Mouse (Mus musculus) ES-E14 (cell line): ENCODE data around the gene Tubg1.

Source experiments
- CHD2 ChIP-seq: IDR thresholded peaks from 2 replicates; pipeline ENCODE4 v1.6.1; 2014; ENCODE audit warnings: mild to moderate bottlenecking, low read depth, low read length, inconsistent platforms
- HCFC1 ChIP-seq: IDR thresholded peaks from 2 replicates; pipeline ENCODE4 v1.6.1; 2012; ENCODE audit warnings: low read length, inconsistent platforms, borderline replicate concordance; ENCODE audit not compliant: insufficient read depth
- MAFK ChIP-seq: IDR thresholded peaks from 2 replicates; pipeline ENCODE4 v1.6.1; 2014; ENCODE audit warnings: mild to moderate bottlenecking, low read depth, low read length, inconsistent platforms; ENCODE audit not compliant: insufficient read depth
- ZC3H11A ChIP-seq: IDR thresholded peaks from 2 replicates; pipeline ENCODE4 v1.6.1; 2012; ENCODE audit warnings: low read depth, mild to moderate bottlenecking, inconsistent platforms, low read length, borderline replicate concordance
- ZNF384 ChIP-seq: IDR thresholded peaks from 2 replicates; pipeline ENCODE4 v1.6.1; 2012; ENCODE audit warnings: low read depth, low read length, inconsistent platforms

DNA sequence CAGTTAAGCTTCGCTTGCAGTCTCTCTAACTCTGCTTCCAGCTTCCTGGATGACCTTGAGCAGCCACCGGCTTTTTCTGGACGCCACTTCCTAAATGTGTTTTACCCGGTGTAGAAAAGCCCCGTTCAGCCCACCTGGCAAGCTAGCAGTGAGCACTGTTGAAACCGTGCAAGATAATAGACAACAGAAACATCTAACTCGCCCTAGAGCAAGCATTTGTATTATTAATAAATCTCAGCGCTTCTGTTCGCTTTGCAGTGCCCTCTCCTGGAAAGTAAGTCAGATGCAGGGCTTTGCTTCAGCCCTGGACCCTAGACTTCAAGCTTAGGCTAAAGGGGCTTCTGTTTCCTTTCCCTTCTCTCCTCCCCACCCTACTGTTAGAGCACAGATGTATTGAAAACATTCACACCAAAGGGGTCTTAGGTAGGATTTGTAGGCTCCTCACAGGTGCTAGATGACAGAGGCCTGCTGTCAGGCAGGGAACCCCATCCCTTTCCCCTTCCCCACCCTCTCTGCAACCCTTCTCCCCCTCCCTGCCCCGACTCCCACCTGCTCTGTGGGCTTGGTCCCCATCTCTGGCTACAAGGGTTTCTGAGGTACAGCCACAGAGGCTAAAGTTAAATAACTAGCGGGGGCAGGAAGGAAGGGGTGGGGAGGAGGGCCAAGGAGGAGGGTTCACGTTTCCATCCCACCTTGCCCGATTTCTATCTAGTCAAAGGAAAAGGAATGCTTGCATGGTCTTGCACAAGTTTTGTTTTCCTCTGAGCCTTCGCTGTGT lies 55.3 kb downstream of the Tubg1 start, which contains the start of gene Ccr10:
- TF ChIP-seq ZC3H11A (no peak), HCFC1 (no peak), MAFK (no peak), CHD2 (no peak), ZNF384 (no peak)
